Mouse (Mus musculus) liver, adult 2 months (tissue): Measurements from ENCODE around the gene Acox3.

Experiments used
- CTCF ChIP-seq: fragments of 200-500 bp; IDR thresholded peaks from 2 replicates; pipeline ENCODE4 v1.5.1; 2011; ENCODE audit warnings: low read depth, low read length, control low read depth
- POLR2A ChIP-seq: fragments of 200-500 bp; IDR thresholded peaks from 2 replicates; pipeline ENCODE4 v1.6.1; 2011; ENCODE audit warnings: low read length, control low read depth; ENCODE audit not compliant: insufficient read depth; ENCODE audit errors: extremely low read depth

- TF ChIP-seq CTCF (peak; percentile 60), POLR2A (no peak)
These were observed 44.5 kb downstream of the Acox3 start for GRCm38 (mm10) chr5:35627307-35627840.
